In genomic region chr1:45020516-45020915, GRCm38 (mm10) we compare ENCODE assay signal across 12 mouse cellular contexts.
DNase-seq lines count a peak whose midpoint lies in the region; ATAC-seq and TF ChIP-seq lines count a peak whose summit lies in the region.
"Had no signal": no experiment of that assay in that cellular context is flagged by ENCODE, and none has a peak within 500 bp of the region (broad histone marks: within the 10 kb centered on the region; RNA-seq: fewer than 3 reads in every experiment).

No protein-coding gene starts in this region.

- peak; percentile 21 for DNase-seq in embryo, embryonic 10.5 days (ENCODE audit: low spot score)
- no peak for DNase-seq in embryo, embryonic 9.5 days (ENCODE audit: extremely low spot score)
- DNase-seq in kidney, postnatal 0 days (ENCODE audit: low spot score), result peak; percentile 41
- DNase-seq in kidney, adult 9 months, result no peak
- no peak for DNase-seq in intestine, embryonic 14.5 days (ENCODE audit: low spot score)
- no peak for DNase-seq in right cerebral cortex, postnatal 25 days
- no peak for DNase-seq in frontal cortex, postnatal 25 days (ENCODE audit: low spot score in 2 of 2)
- DNase-seq: adrenal gland, adult 8-10 months; cerebellum, postnatal 36 days; lung, adult 18-20 months had no signal

- H3K36me3 ChIP-seq in kidney, postnatal 0 days (ENCODE audit: insufficient read depth, low read length), result no peaks in the 10 kb centered on the region
- no peaks in the 10 kb centered on the region for H3K36me3 ChIP-seq in intestine, embryonic 14.5 days (ENCODE audit: control insufficient read depth, insufficient read depth, low read length)
- no peaks in the 10 kb centered on the region for H3K36me3 ChIP-seq in stomach, embryonic 16.5 days (ENCODE audit: control insufficient read depth, insufficient read depth, low read length)

- H3K4me3 ChIP-seq in kidney, postnatal 0 days (replicated peaks; ENCODE audit: low read depth, low read length), result no peak overlapping the region
- H3K4me3 ChIP-seq in intestine, embryonic 14.5 days (ENCODE audit: low read depth, low read length), result no peak overlapping the region
- H3K4me3 ChIP-seq in stomach, embryonic 16.5 days (replicated peaks; ENCODE audit: low read length), result no peak overlapping the region

- H3K27ac ChIP-seq in kidney, postnatal 0 days, result no peak overlapping the region
- peak overlapping the region; percentile 93 for H3K27ac ChIP-seq in intestine, embryonic 14.5 days (ENCODE audit: low read depth)
- H3K27ac ChIP-seq in stomach, embryonic 16.5 days (ENCODE audit: low read length), result peak overlapping the region; percentile 88
- H3K27ac ChIP-seq: hindbrain, embryonic 14.5 days had no signal

- ATAC-seq in kidney, postnatal 0 days (replicated peaks; ENCODE audit: low FRiP score, low read depth), result no peak
- peak; percentile 82; the same call in 1 of the 2 replicates for ATAC-seq in intestine, embryonic 14.5 days (replicated peaks; ENCODE audit: low FRiP score, low TSS enrichment, low read depth)
- ATAC-seq in stomach, embryonic 16.5 days (ENCODE audit: insufficient read depth, low FRiP score), result peak; percentile 80; the same call in 1 of the 2 replicates

- H3K27me3 ChIP-seq in kidney, postnatal 0 days (ENCODE audit: insufficient read depth, low read length), result no peaks in the 10 kb centered on the region
- H3K27me3 ChIP-seq in intestine, embryonic 14.5 days (replicated peaks; ENCODE audit: control insufficient read depth, insufficient read depth, low read length), result no peaks in the 10 kb centered on the region
- H3K27me3 ChIP-seq in stomach, embryonic 16.5 days (ENCODE audit: control insufficient read depth, insufficient read depth, low read length), result no peaks in the 10 kb centered on the region

- no peaks in the 10 kb centered on the region for H3K9me3 ChIP-seq in kidney, postnatal 0 days (replicated peaks; ENCODE audit: low read length)
- H3K9me3 ChIP-seq in intestine, embryonic 14.5 days (ENCODE audit: control insufficient read depth, low read length), result 0 out of 2 replicates have a peak, but pooled peaks cover 4% of the 10 kb centered on the region
- H3K9me3 ChIP-seq in stomach, embryonic 16.5 days (replicated peaks; ENCODE audit: control insufficient read depth, low read length), result no peaks in the 10 kb centered on the region

- H3K4me1 ChIP-seq in kidney, postnatal 0 days (replicated peaks; ENCODE audit: insufficient read depth, low read length), result no peaks in the 10 kb centered on the region
- H3K4me1 ChIP-seq in intestine, embryonic 14.5 days (replicated peaks; ENCODE audit: control insufficient read depth, insufficient read depth, low read length), result peaks cover 21% of the 10 kb centered on the region
- peaks cover 12% of the 10 kb centered on the region; the same call in 1 of the 2 replicates for H3K4me1 ChIP-seq in stomach, embryonic 16.5 days (ENCODE audit: control insufficient read depth, insufficient read depth, low read length)

- no peak for TF ChIP-seq CTCF in kidney, postnatal 0 days (IDR thresholded peaks at IDR 0.05; ENCODE audit: low read depth)

- no peak overlapping the region for H3K9ac ChIP-seq in kidney, postnatal 0 days (ENCODE audit: low read depth, low read length)
- no peak overlapping the region for H3K9ac ChIP-seq in intestine, embryonic 14.5 days (ENCODE audit: low read length)
- no peak overlapping the region for H3K9ac ChIP-seq in stomach, embryonic 16.5 days (ENCODE audit: low read length)
- H3K9ac ChIP-seq: hindbrain, embryonic 14.5 days had no signal

- no peak overlapping the region for H3K4me2 ChIP-seq in kidney, postnatal 0 days (ENCODE audit: low read length)
- H3K4me2 ChIP-seq in intestine, embryonic 14.5 days (ENCODE audit: low read length), result no peak overlapping the region
- no peak overlapping the region for H3K4me2 ChIP-seq in stomach, embryonic 16.5 days (ENCODE audit: low read depth, low read length)
- H3K4me2 ChIP-seq: hindbrain, embryonic 14.5 days had no signal

Comparison
In these comparisons a context has a peak if more than half of its experiments do, and no peak if none do; other contexts are left out.
1. DNase-seq: peak in embryo, embryonic 10.5 days (single experiment) and kidney, postnatal 0 days (single experiment); none in embryo, embryonic 9.5 days (single experiment), kidney, adult 9 months (single experiment), intestine, embryonic 14.5 days (single experiment), right cerebral cortex, postnatal 25 days (single experiment) and frontal cortex, postnatal 25 days (0 of 2).